Comparison of ENCODE assay signal across 21 mouse cellular contexts in the genomic region with DNA sequence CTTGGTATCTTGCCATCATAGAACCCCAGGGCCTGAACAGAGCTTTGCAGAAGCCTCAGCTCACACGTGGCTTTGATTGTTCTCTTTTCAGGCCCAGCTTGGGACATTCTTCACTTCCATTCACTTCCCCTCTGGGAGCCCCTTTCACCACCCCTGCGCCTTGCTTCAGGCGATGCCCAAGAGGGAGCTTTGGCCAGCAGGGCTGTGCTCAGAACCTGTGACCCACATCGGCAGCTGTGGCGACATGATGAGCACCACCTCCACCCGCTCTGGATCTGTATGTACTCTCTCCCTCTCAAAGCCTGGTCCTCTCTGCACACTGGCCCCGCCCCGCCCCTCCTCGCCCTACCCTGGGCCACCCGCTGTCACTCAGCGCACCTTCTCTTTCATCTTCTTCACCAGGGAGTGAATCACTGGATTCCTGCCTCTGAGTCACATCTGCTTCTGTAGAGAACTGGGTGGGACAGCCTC. TPM values are rescaled to one million over a fixed set of nuclear protein-coding genes. Genes with fewer than 3 reads are reported as not detected.
A peak's percentile ranks its signal among the peaks of the same experiment; 100 is the strongest.
DNase-seq lines count a peak whose midpoint lies in the region; ATAC-seq and TF ChIP-seq lines count a peak whose summit lies in the region.
"Had no signal": no experiment of that assay in that cellular context is flagged by ENCODE, and none has a peak within 500 bp of the region (broad histone marks: within the 10 kb centered on the region; RNA-seq: fewer than 3 reads in every experiment).

No protein-coding gene starts in this region.

- TF ChIP-seq CTCF in lung, postnatal 0 days (IDR thresholded peaks at IDR 0.05): no peak
- no peak for TF ChIP-seq CTCF in liver, postnatal 0 days (IDR thresholded peaks at IDR 0.05; ENCODE audit: low read depth)

- TF ChIP-seq EP300 in lung, postnatal 0 days (IDR thresholded peaks at IDR 0.05): no peak
- no peak for TF ChIP-seq EP300 in liver, postnatal 0 days (IDR thresholded peaks at IDR 0.05; ENCODE audit: low read depth)

- H3K27me3 ChIP-seq in embryonic facial prominence, embryonic 13.5 days: no peaks in the 10 kb centered on the region
- no peaks in the 10 kb centered on the region for H3K27me3 ChIP-seq in embryonic facial prominence, embryonic 10.5 days (replicated peaks; ENCODE audit: low read depth, poor library complexity, severe bottlenecking)
- no peaks in the 10 kb centered on the region for H3K27me3 ChIP-seq in lung, postnatal 0 days (replicated peaks; ENCODE audit: insufficient read depth, low read length)
- H3K27me3 ChIP-seq in intestine, embryonic 15.5 days (replicated peaks): no peaks in the 10 kb centered on the region
- no peaks in the 10 kb centered on the region for H3K27me3 ChIP-seq in liver, postnatal 0 days (ENCODE audit: insufficient read depth, low read length)

- H3K4me1 ChIP-seq in embryonic facial prominence, embryonic 13.5 days: 0 out of 2 replicates have a peak, but pooled peaks cover 5% of the 10 kb centered on the region
- H3K4me1 ChIP-seq in embryonic facial prominence, embryonic 10.5 days: peaks cover 5% of the 10 kb centered on the region; the same call in 1 of the 2 replicates
- H3K4me1 ChIP-seq in lung, postnatal 0 days (ENCODE audit: insufficient read depth, low read depth, low read length): peaks cover 9% of the 10 kb centered on the region; the same call in 1 of the 2 replicates
- H3K4me1 ChIP-seq in intestine, embryonic 15.5 days (replicated peaks): peaks cover 21% of the 10 kb centered on the region; the same call in 1 of the 2 replicates
- H3K4me1 ChIP-seq in liver, postnatal 0 days (ENCODE audit: insufficient read depth): peaks cover 61% of the 10 kb centered on the region

- intact Hi-C loops in left cerebral cortex, postnatal 36 days (cut with DNase I): no loop called here

- WGBS in embryonic facial prominence, embryonic 13.5 days: 25% methylated on average over 11 of the region's 11 CpGs
- WGBS in embryonic facial prominence, embryonic 10.5 days: 25% methylated on average over 11 of the region's 11 CpGs
- WGBS in lung, postnatal 0 days: 38% methylated on average over 11 of the region's 11 CpGs
- 31% methylated on average over 11 of the region's 11 CpGs for WGBS in intestine, embryonic 15.5 days
- whole genome bisulfite sequencing in liver, postnatal 0 days (ENCODE audit: insufficient replicate concordance): 66% methylated on average over 11 of the region's 11 CpGs

- no peak overlapping the region for H3K4me2 ChIP-seq in embryonic facial prominence, embryonic 13.5 days
- 0 out of 2 replicates have a peak overlapping the region, but pooled peaks have one; percentile 17 for H3K4me2 ChIP-seq in lung, postnatal 0 days (replicated peaks; ENCODE audit: low read depth, low read length)
- peak overlapping the region; percentile 40 for H3K4me2 ChIP-seq in intestine, embryonic 15.5 days (replicated peaks)
- no peak overlapping the region for H3K4me2 ChIP-seq in liver, postnatal 0 days (ENCODE audit: low read depth, low read length)

- no peaks in the 10 kb centered on the region for H3K9me3 ChIP-seq in embryonic facial prominence, embryonic 13.5 days
- no peaks in the 10 kb centered on the region for H3K9me3 ChIP-seq in embryonic facial prominence, embryonic 10.5 days
- H3K9me3 ChIP-seq in lung, postnatal 0 days (ENCODE audit: low read length): no peaks in the 10 kb centered on the region
- H3K9me3 ChIP-seq in intestine, embryonic 15.5 days: no peaks in the 10 kb centered on the region
- H3K9me3 ChIP-seq in liver, postnatal 0 days (ENCODE audit: low read length): no peaks in the 10 kb centered on the region

- H3K4me3 ChIP-seq in embryonic facial prominence, embryonic 13.5 days: no peak overlapping the region
- no peak overlapping the region for H3K4me3 ChIP-seq in embryonic facial prominence, embryonic 10.5 days
- no peak overlapping the region for H3K4me3 ChIP-seq in lung, postnatal 0 days (ENCODE audit: low read depth, low read length)
- no peak overlapping the region for H3K4me3 ChIP-seq in intestine, embryonic 15.5 days (replicated peaks)
- no peak overlapping the region for H3K4me3 ChIP-seq in liver, postnatal 0 days (ENCODE audit: low read depth, low read length)

- 0 out of 2 replicates have a peak, but pooled peaks have one; percentile 44 for ATAC-seq in embryonic facial prominence, embryonic 13.5 days (ENCODE audit: insufficient number of reproducible peaks, insufficient read depth, low FRiP score, low TSS enrichment, low read depth)
- ATAC-seq in lung, postnatal 0 days: no peak
- peak; percentile 52 for ATAC-seq in intestine, embryonic 15.5 days
- no peak for ATAC-seq in liver, postnatal 0 days
- ATAC-seq in cerebellum, adult (ENCODE audit: insufficient number of reproducible peaks, low FRiP score, low TSS enrichment): no peak
- ATAC-seq: forebrain, embryonic 16.5 days; inflammation-experienced regulatory T-cells, adult 6 months had no signal

- H3K9ac ChIP-seq in embryonic facial prominence, embryonic 13.5 days: no peak overlapping the region
- H3K9ac ChIP-seq in lung, postnatal 0 days (replicated peaks; ENCODE audit: low read depth): no peak overlapping the region
- no peak overlapping the region for H3K9ac ChIP-seq in intestine, embryonic 15.5 days
- no peak overlapping the region for H3K9ac ChIP-seq in liver, postnatal 0 days (replicated peaks)

- no peaks in the 10 kb centered on the region for H3K36me3 ChIP-seq in embryonic facial prominence, embryonic 13.5 days
- no peaks in the 10 kb centered on the region for H3K36me3 ChIP-seq in embryonic facial prominence, embryonic 10.5 days (replicated peaks)
- H3K36me3 ChIP-seq in lung, postnatal 0 days (ENCODE audit: insufficient read depth, low read length): no peaks in the 10 kb centered on the region
- H3K36me3 ChIP-seq in intestine, embryonic 15.5 days: no peaks in the 10 kb centered on the region
- peaks cover 4% of the 10 kb centered on the region for H3K36me3 ChIP-seq in liver, postnatal 0 days (replicated peaks; ENCODE audit: insufficient read depth, low read length)

- DNase-seq in embryonic facial prominence, embryonic 10.5 days (ENCODE audit: low spot score): no peak
- DNase-seq in lung, postnatal 0 days (ENCODE audit: low spot score): no peak
- no peak for DNase-seq in lung, postnatal 36 days
- peak; percentile 39 for DNase-seq in liver, postnatal 0 days
- no peak for DNase-seq in left cerebral cortex, postnatal 36 days (ENCODE audit: low spot score in 2 of 2)
- DNase-seq: B cell, adult 2 months; cerebellum, adult 8-10 months; layer of hippocampus, postnatal 36 days; right cerebral cortex, postnatal 25 days; thymus, postnatal 4 days had no signal

- H3K27ac ChIP-seq in embryonic facial prominence, embryonic 13.5 days: no peak overlapping the region
- no peak overlapping the region for H3K27ac ChIP-seq in embryonic facial prominence, embryonic 10.5 days (replicated peaks)
- H3K27ac ChIP-seq in lung, postnatal 0 days (ENCODE audit: low read length): no peak overlapping the region
- peak overlapping the region; percentile 66 for H3K27ac ChIP-seq in intestine, embryonic 15.5 days
- H3K27ac ChIP-seq in liver, postnatal 0 days (ENCODE audit: low read depth): no peak overlapping the region
- H3K27ac ChIP-seq: macrophage had no signal

RNA-seq across cellular contexts. Expression of a gene that starts 5.7 kb away (rescaled TPM):
- 1.5 TPM in 2 replicates for polyA plus RNA-seq in embryonic facial prominence, embryonic 13.5 days (2015; fragmentation: Nextera tagmentation; extraction: Ambion mirVana)
- polyA plus RNA-seq in embryonic facial prominence, embryonic 10.5 days (2016; fragmentation: Nextera tagmentation; extraction: Ambion mirVana): 0.47 and 0.72 TPM in 2 replicates
- 53.1 and 60.9 TPM in 2 replicates for polyA plus RNA-seq in lung, postnatal 0 days (2015; fragmentation: Nextera tagmentation; extraction: Ambion mirVana)
- polyA plus RNA-seq in intestine, embryonic 15.5 days (2015; fragmentation: Nextera tagmentation; extraction: Ambion mirVana): 58.1 and 62.2 TPM in 2 replicates
- 1.1 and 1.4 TPM in 2 replicates for polyA plus RNA-seq in liver, postnatal 0 days (2015; fragmentation: Nextera tagmentation; extraction: Ambion mirVana)
- total RNA-seq in left cerebral cortex, postnatal 36 days (2021): 1 to 10 TPM; 2.0 to 2.1 TPM

RNA-seq across cellular contexts. Expression of a gene that starts 8.4 kb away (rescaled TPM):
- polyA plus RNA-seq in embryonic facial prominence, embryonic 13.5 days (2015; fragmentation: Nextera tagmentation; extraction: Ambion mirVana): 11.3 and 12.2 TPM in 2 replicates
- 4.2 and 4.6 TPM in 2 replicates for polyA plus RNA-seq in embryonic facial prominence, embryonic 10.5 days (2016; fragmentation: Nextera tagmentation; extraction: Ambion mirVana)
- 12.8 and 13.5 TPM in 2 replicates for polyA plus RNA-seq in lung, postnatal 0 days (2015; fragmentation: Nextera tagmentation; extraction: Ambion mirVana)
- polyA plus RNA-seq in intestine, embryonic 15.5 days (2015; fragmentation: Nextera tagmentation; extraction: Ambion mirVana): 10.8 and 11.2 TPM in 2 replicates
- 2.0 and 2.6 TPM in 2 replicates for polyA plus RNA-seq in liver, postnatal 0 days (2015; fragmentation: Nextera tagmentation; extraction: Ambion mirVana)
- 10 to 100 TPM; 39.3 to 43.8 TPM for total RNA-seq in left cerebral cortex, postnatal 36 days (2021)

RNA-seq across cellular contexts. Expression of a gene that starts 20.3 kb away (rescaled TPM):
- 14.0 and 15.3 TPM in 2 replicates for polyA plus RNA-seq in embryonic facial prominence, embryonic 13.5 days (2015; fragmentation: Nextera tagmentation; extraction: Ambion mirVana)
- 9.2 and 10.6 TPM in 2 replicates for polyA plus RNA-seq in embryonic facial prominence, embryonic 10.5 days (2016; fragmentation: Nextera tagmentation; extraction: Ambion mirVana)
- polyA plus RNA-seq in lung, postnatal 0 days (2015; fragmentation: Nextera tagmentation; extraction: Ambion mirVana): 15.0 and 17.1 TPM in 2 replicates
- polyA plus RNA-seq in intestine, embryonic 15.5 days (2015; fragmentation: Nextera tagmentation; extraction: Ambion mirVana): 10.2 and 10.5 TPM in 2 replicates
- 17.3 and 20.3 TPM in 2 replicates for polyA plus RNA-seq in liver, postnatal 0 days (2015; fragmentation: Nextera tagmentation; extraction: Ambion mirVana)
- total RNA-seq in left cerebral cortex, postnatal 36 days (2021): 10 to 100 TPM; 15.0 to 18.0 TPM

RNA-seq across cellular contexts. Expression of a gene that starts 21.8 kb away (rescaled TPM):
- polyA plus RNA-seq in embryonic facial prominence, embryonic 13.5 days (2015; fragmentation: Nextera tagmentation; extraction: Ambion mirVana): not detected in 2 replicates
- polyA plus RNA-seq in embryonic facial prominence, embryonic 10.5 days (2016; fragmentation: Nextera tagmentation; extraction: Ambion mirVana): not detected in 2 replicates
- polyA plus RNA-seq in lung, postnatal 0 days (2015; fragmentation: Nextera tagmentation; extraction: Ambion mirVana): not detected in 2 replicates
- not detected in 2 replicates for polyA plus RNA-seq in intestine, embryonic 15.5 days (2015; fragmentation: Nextera tagmentation; extraction: Ambion mirVana)
- 0.07 TPM in 1 of 2 replicates, not detected in the other for polyA plus RNA-seq in liver, postnatal 0 days (2015; fragmentation: Nextera tagmentation; extraction: Ambion mirVana)
- not detected for total RNA-seq in left cerebral cortex, postnatal 36 days (2021)
- total RNA-seq: gastrocnemius, adult 8-10 months; layer of hippocampus, postnatal 36 days; monocyte, adult 5-6 weeks had no signal
- polyA plus RNA-seq: embryonic facial prominence, embryonic 11.5 days; heart, postnatal 0 days; inflammation-experienced regulatory T-cells, adult 6 months; limb, embryonic 14.5 days; macrophage had no signal

Comparison
In these comparisons a context has a peak if more than half of its experiments do, and no peak if none do; other contexts are left out.
1. ATAC-seq: peak in embryonic facial prominence, embryonic 13.5 days (single experiment) and intestine, embryonic 15.5 days (single experiment); none in lung, postnatal 0 days (single experiment), liver, postnatal 0 days (single experiment) and cerebellum, adult (single experiment).
2. H3K4me2 ChIP-seq: peak in lung, postnatal 0 days (single experiment) and intestine, embryonic 15.5 days (single experiment); none in embryonic facial prominence, embryonic 13.5 days (single experiment) and liver, postnatal 0 days (single experiment).
3. RNA of a gene that starts 5.7 kb away (polyA plus RNA-seq): 58.1 to 62.2 TPM in intestine, embryonic 15.5 days and 53.1 to 60.9 TPM in lung, postnatal 0 days; 1.5 TPM in embryonic facial prominence, embryonic 13.5 days, 1.1 to 1.4 TPM in liver, postnatal 0 days and 0.47 to 0.72 TPM in embryonic facial prominence, embryonic 10.5 days; every median in the first group is over 10 times any median in the second.